Mouse (Mus musculus) heart, postnatal 4 days (tissue): ENCODE data around the gene Dhx29. TPM values are rescaled to one million over a fixed set of nuclear protein-coding genes. Genes with fewer than 3 reads are reported as not detected.

ENCODE experiments used
- DNase-seq: peaks from one replicate; pipeline ENCODE4 v3.0.0; 2021
- total RNA-seq, 2 experiments: library from RNA; stranded (reverse); gene quantifications; 2 replicates each; pipeline ENCODE4 v1.2.3; 2021

The Dhx29 gene
- total RNA-seq = 10 to 100 TPM; 15.0 to 16.4 TPM

GRCm38 (mm10) chr13:112927287-112928001, at the start of gene Dhx29, which contains the start of gene Mtrex:
Dhx29 (plus strand) TSS chr13:112927454.
Mtrex (minus strand) TSS chr13:112927398.
- DNase-seq = peak; percentile 99

- no peak for DNase-seq
Measured at GRCm38 (mm10) chr13:112887234-112887633, 40.0 kb upstream of the Dhx29 start.

GRCm38 (mm10) chr13:112902176-112902575, 25.1 kb upstream of the Dhx29 start:
- DNase-seq = no peak

GRCm38 (mm10) chr13:112909663-112910062, 17.6 kb upstream of the Dhx29 start:
- peak; percentile 57 for DNase-seq

- no peak for DNase-seq
Measured at GRCm38 (mm10) chr13:112910434-112910833, 16.8 kb upstream of the Dhx29 start.

- no peak for DNase-seq
Measured at GRCm38 (mm10) chr13:112919141-112919865, 8.0 kb upstream of the Dhx29 start.

GRCm38 (mm10) chr13:112920906-112921305, 6.3 kb upstream of the Dhx29 start:
- no peak for DNase-seq

- DNase-seq = no peak
Measured at GRCm38 (mm10) chr13:112925266-112925665, 2.0 kb upstream of the Dhx29 start.

GRCm38 (mm10) chr13:112925976-112926375, 1.3 kb upstream of the Dhx29 start:
- DNase-seq = no peak

GRCm38 (mm10) chr13:112926796-112927195, 458 bp upstream of the Dhx29 start:
- peak; percentile 31 for DNase-seq

GRCm38 (mm10) chr13:112928038-112928668, 899 bp downstream of the Dhx29 start:
- no peak for DNase-seq

- DNase-seq = no peak
Measured at GRCm38 (mm10) chr13:112938130-112938529, 10.9 kb downstream of the Dhx29 start.

- no peak for DNase-seq
Measured at GRCm38 (mm10) chr13:112941879-112942330, 14.7 kb downstream of the Dhx29 start.

GRCm38 (mm10) chr13:112945312-112945711, 18.1 kb downstream of the Dhx29 start:
- DNase-seq = no peak

GRCm38 (mm10) chr13:112945900-112946299, 18.6 kb downstream of the Dhx29 start:
- DNase-seq = no peak

- DNase-seq = no peak
Measured at GRCm38 (mm10) chr13:112954067-112954466, 26.8 kb downstream of the Dhx29 start.

GRCm38 (mm10) chr13:112963081-112963480, 35.8 kb downstream of the Dhx29 start:
- DNase-seq = no peak

GRCm38 (mm10) chr13:112964421-112964820, 37.2 kb downstream of the Dhx29 start:
- DNase-seq = no peak

- DNase-seq = no peak
Measured at GRCm38 (mm10) chr13:112967267-112967666, 40.0 kb downstream of the Dhx29 start.

- no peak for DNase-seq
Measured at GRCm38 (mm10) chr13:112976720-112977119, 49.5 kb downstream of the Dhx29 start.

- DNase-seq = no peak
Measured at GRCm38 (mm10) chr13:112985605-112986450, 58.6 kb downstream of the Dhx29 start.

GRCm38 (mm10) chr13:112986451-112986950, 59.2 kb downstream of the Dhx29 start:
- no peak for DNase-seq
